Mouse (Mus musculus) monocyte, adult 2 months (primary cell): Measurements from ENCODE around the gene Rpa3.

Experiments
- DNase-seq, 2 experiments: peaks; one replicate each; pipeline ENCODE4 v3.0.0; 2022; ENCODE audit warnings: low spot score in 2 of 2, low read depth in 1 of 2

The Rpa3 gene

GRCm38 (mm10) chr6:8259004-8259666 is at the start of gene Rpa3, which contains the start of the genes Umad1 and Gm45062:
TSS of gene Rpa3 (minus strand) at chr6:8259173.
TSS of gene Umad1 (plus strand) at chr6:8259288.
TSS of gene Gm45062 (plus strand) at chr6:8259450.
- DNase-seq: peak; percentile 93

- no peak for DNase-seq
Observed at GRCm38 (mm10) chr6:8307878-8308775, 49.2 kb upstream of the Rpa3 start.

- DNase-seq: no peak
Observed at GRCm38 (mm10) chr6:8299066-8299863, 40.3 kb upstream of the Rpa3 start.

- no peak for DNase-seq
Observed at GRCm38 (mm10) chr6:8294048-8294784, 35.2 kb upstream of the Rpa3 start.

GRCm38 (mm10) chr6:8288755-8289580 is 30.0 kb upstream of the Rpa3 start:
- no peak for DNase-seq

- DNase-seq: no peak
Observed at GRCm38 (mm10) chr6:8286146-8286545, 27.2 kb upstream of the Rpa3 start.

GRCm38 (mm10) chr6:8285401-8285960 is 26.5 kb upstream of the Rpa3 start:
- DNase-seq: no peak

GRCm38 (mm10) chr6:8283255-8283654 is 24.3 kb upstream of the Rpa3 start:
- no peak for DNase-seq

- DNase-seq: no peak
Observed at GRCm38 (mm10) chr6:8278426-8279002, 19.5 kb upstream of the Rpa3 start.

- DNase-seq: no peak
Observed at GRCm38 (mm10) chr6:8276431-8276830, 17.5 kb upstream of the Rpa3 start.

GRCm38 (mm10) chr6:8275098-8275497 is 16.1 kb upstream of the Rpa3 start:
- DNase-seq: no peak

- no peak for DNase-seq
Observed at GRCm38 (mm10) chr6:8274387-8275054, 15.5 kb upstream of the Rpa3 start.

GRCm38 (mm10) chr6:8271047-8271446 is 12.1 kb upstream of the Rpa3 start:
- DNase-seq: no peak

GRCm38 (mm10) chr6:8259667-8260044 is 683 bp upstream of the Rpa3 start:
- no peak for DNase-seq

- DNase-seq: no peak
Observed at GRCm38 (mm10) chr6:8258316-8258715, 657 bp downstream of the Rpa3 start.

GRCm38 (mm10) chr6:8228596-8228995 is 30.4 kb downstream of the Rpa3 start:
- DNase-seq: no peak

GRCm38 (mm10) chr6:8227035-8227434 is 31.9 kb downstream of the Rpa3 start:
- DNase-seq: no peak

- no peak for DNase-seq
Observed at GRCm38 (mm10) chr6:8210661-8211060, 48.3 kb downstream of the Rpa3 start.

GRCm38 (mm10) chr6:8209866-8210186 is 49.1 kb downstream of the Rpa3 start:
- no peak for DNase-seq
